Mouse (Mus musculus) MEL (cell line): ENCODE measurements around the gene Ccdc127. TPM values are rescaled to one million over a fixed set of nuclear protein-coding genes. Genes with fewer than 3 reads are reported as not detected.
A peak's percentile ranks its signal among the peaks of the same experiment; 100 is the strongest.

Experiments used
- DNase-seq: peaks from one replicate; pipeline ENCODE4 v3.0.0; 2011; ENCODE audit warnings: low read depth, low spot score
- H3K27ac ChIP-seq: 2 replicates; pipeline ENCODE4 v1.5.1; 2012; ENCODE audit warnings: low read depth, mild to moderate bottlenecking, control low read depth, low read length, moderate library complexity; ENCODE audit not compliant: control insufficient read depth
- H3K27me3 ChIP-seq, 2 experiments: fragments of 150-350 bp in 1 of 2; sonication (generic) in 1 of 2; 2 replicates each; pipeline ENCODE4 v1.6.1; 2012; ENCODE audit warnings: low read length in 2 of 2, mild to moderate bottlenecking in 2 of 2, improper control_type of control experiment in 1 of 2, moderate library complexity in 1 of 2; ENCODE audit not compliant: insufficient read depth in 2 of 2, control insufficient read depth in 1 of 2
- H3K36me3 ChIP-seq, 2 experiments: 2 replicates each; pipeline ENCODE4 v1.6.1; 2012 to 2014; ENCODE audit warnings: low read length in 2 of 2, improper control_type of control experiment in 1 of 2, inconsistent platforms in 1 of 2, mild to moderate bottlenecking in 1 of 2; ENCODE audit not compliant: insufficient read depth in 2 of 2, control insufficient read depth in 1 of 2
- H3K4me1 ChIP-seq, 2 experiments: fragments of 150-350 bp in 1 of 2; sonication (generic) in 1 of 2; 2 replicates each; pipeline ENCODE4 v1.6.1; 2012; ENCODE audit warnings: low read length in 2 of 2, improper control_type of control experiment in 1 of 2, mild to moderate bottlenecking in 1 of 2; ENCODE audit not compliant: insufficient read depth in 2 of 2, control insufficient read depth in 1 of 2
- H3K4me3 ChIP-seq, 2 experiments: fragments of 150-350 bp in 1 of 2; sonication (generic) in 1 of 2; 2 replicates each; pipeline ENCODE4 v1.5.1; 2012; ENCODE audit warnings: low read depth in 2 of 2, low read length in 2 of 2, mild to moderate bottlenecking in 2 of 2, moderate library complexity in 2 of 2, control low read depth in 1 of 2, improper control_type of control experiment in 1 of 2; ENCODE audit not compliant: control insufficient read depth in 1 of 2, insufficient read depth in 1 of 2
- H3K79me2 ChIP-seq: 2 replicates; pipeline ENCODE4 v1.6.1; 2012; ENCODE audit warnings: mild to moderate bottlenecking, low read length, moderate library complexity; ENCODE audit not compliant: control insufficient read depth, poor library complexity, insufficient read depth
- H3K9ac ChIP-seq: 2 replicates; pipeline ENCODE4 v1.6.1; 2012; ENCODE audit warnings: low read depth, mild to moderate bottlenecking, control low read depth, low read length, moderate library complexity; ENCODE audit not compliant: control insufficient read depth, poor library complexity, severe bottlenecking
- H3K9me3 ChIP-seq: fragments of 150-350 bp; sonication (generic); replicated peaks from 2 replicates; pipeline ENCODE4 v1.6.1; 2012; ENCODE audit warnings: mild to moderate bottlenecking, low read length, improper control_type of control experiment, moderate library complexity; ENCODE audit not compliant: insufficient read depth
- BHLHE40 ChIP-seq: IDR thresholded peaks from 2 replicates; pipeline ENCODE4 v1.6.1; 2012; ENCODE audit warnings: low read depth, mild to moderate bottlenecking, inconsistent platforms, low read length, improper control_type of control experiment, borderline replicate concordance
- CHD2 ChIP-seq: IDR thresholded peaks from 2 replicates; pipeline ENCODE4 v1.6.1; 2011; ENCODE audit warnings: low read length, improper control_type of control experiment
- CTCF ChIP-seq, 3 experiments: IDR thresholded peaks in 2 of 3; conservative IDR thresholded peaks in 1 of 3; 2 replicates each; pipeline ENCODE4 v1.5.1; 2011 to 2012; ENCODE audit warnings: low read length in 3 of 3, low read depth in 2 of 3, mild to moderate bottlenecking in 2 of 3, improper control_type of control experiment in 1 of 3, inconsistent platforms in 1 of 3, mixed read lengths in 1 of 3, moderate library complexity in 1 of 3; ENCODE audit not compliant: control insufficient read depth in 1 of 3, insufficient read depth in 1 of 3, poor library complexity in 1 of 3, severe bottlenecking in 1 of 3
- E2F4 ChIP-seq: IDR thresholded peaks from 2 replicates; pipeline ENCODE4 v1.6.1; 2011; ENCODE audit warnings: low read depth, low read length, improper control_type of control experiment, borderline replicate concordance
- ELF1 ChIP-seq: IDR thresholded peaks from 2 replicates; pipeline ENCODE4 v1.6.1; 2014; ENCODE audit warnings: low read depth, mild to moderate bottlenecking, inconsistent platforms, low read length, improper control_type of control experiment, moderate library complexity
- EP300 ChIP-seq, 2 experiments: IDR thresholded peaks; 2 replicates each; pipeline ENCODE4 v1.6.1; 2011; ENCODE audit warnings: improper control_type of control experiment in 2 of 2, low read length in 2 of 2, low read depth in 1 of 2, mild to moderate bottlenecking in 1 of 2
- ETS1 ChIP-seq: IDR thresholded peaks from 2 replicates; pipeline ENCODE4 v1.6.1; 2012; ENCODE audit warnings: low read depth, mild to moderate bottlenecking, inconsistent platforms, low read length, improper control_type of control experiment, moderate library complexity
- GATA1 ChIP-seq: IDR thresholded peaks from 2 replicates; pipeline ENCODE4 v1.6.1; 2011; ENCODE audit warnings: low read depth, low read length, improper control_type of control experiment
- JUND ChIP-seq: IDR thresholded peaks from 2 replicates; pipeline ENCODE4 v1.6.1; 2011; ENCODE audit warnings: low read depth, mild to moderate bottlenecking, improper control_type of control experiment, low read length
- KAT2A ChIP-seq: conservative IDR thresholded peaks from 2 replicates; pipeline ENCODE4 v1.6.1; 2012; ENCODE audit warnings: low read depth, low read length, improper control_type of control experiment, inconsistent platforms
- MAFK ChIP-seq: IDR thresholded peaks from 2 replicates; pipeline ENCODE4 v1.6.1; 2011; ENCODE audit warnings: low read depth, mild to moderate bottlenecking, low read length, improper control_type of control experiment, borderline replicate concordance
- MAZ ChIP-seq: IDR thresholded peaks from 2 replicates; pipeline ENCODE4 v1.6.1; 2012; ENCODE audit warnings: low read depth, mild to moderate bottlenecking, inconsistent platforms, low read length, improper control_type of control experiment
- MEF2A ChIP-seq: IDR thresholded peaks from 2 replicates; pipeline ENCODE4 v1.6.1; 2014; ENCODE audit warnings: low read depth, mild to moderate bottlenecking, inconsistent platforms, low read length, improper control_type of control experiment; ENCODE audit not compliant: poor library complexity, insufficient replicate concordance, severe bottlenecking; ENCODE audit errors: extremely low read depth
- NELFE ChIP-seq: IDR thresholded peaks from 2 replicates; pipeline ENCODE4 v1.6.1; 2011; ENCODE audit warnings: low read depth, low read length, improper control_type of control experiment
- POLR2AphosphoS2 ChIP-seq: IDR thresholded peaks from 2 replicates; pipeline ENCODE4 v1.6.1; 2011; ENCODE audit warnings: low read length, improper control_type of control experiment
- RAD21 ChIP-seq: IDR thresholded peaks from 2 replicates; pipeline ENCODE4 v1.6.1; 2011; ENCODE audit warnings: mild to moderate bottlenecking, low read depth, low read length, improper control_type of control experiment
- SIN3A ChIP-seq: IDR thresholded peaks from 2 replicates; pipeline ENCODE4 v1.6.1; 2012; ENCODE audit warnings: low read length, improper control_type of control experiment, inconsistent platforms
- SMC3 ChIP-seq: IDR thresholded peaks from 2 replicates; pipeline ENCODE4 v1.6.1; 2011; ENCODE audit warnings: low read depth, low read length, improper control_type of control experiment
- TAL1 ChIP-seq: IDR thresholded peaks from 2 replicates; pipeline ENCODE4 v1.6.1; 2012; ENCODE audit warnings: mild to moderate bottlenecking, inconsistent platforms, low read length, moderate library complexity, mixed read lengths
- TBP ChIP-seq: IDR thresholded peaks from 2 replicates; pipeline ENCODE4 v1.8.0; 2011; ENCODE audit warnings: low read depth, low read length, improper control_type of control experiment
- TCF12 ChIP-seq: IDR thresholded peaks from 2 replicates; pipeline ENCODE4 v1.6.1; 2014; ENCODE audit warnings: low read depth, mild to moderate bottlenecking, inconsistent platforms, low read length, improper control_type of control experiment, moderate library complexity
- USF2 ChIP-seq, 2 experiments: IDR thresholded peaks; 2 replicates each; pipeline ENCODE4 v1.6.1; 2011 to 2012; ENCODE audit warnings: improper control_type of control experiment in 2 of 2, low read length in 2 of 2, borderline replicate concordance in 1 of 2, inconsistent platforms in 1 of 2, low read depth in 1 of 2, mild to moderate bottlenecking in 1 of 2; ENCODE audit not compliant: insufficient read depth in 1 of 2
- ZC3H11A ChIP-seq: IDR thresholded peaks from 2 replicates; pipeline ENCODE4 v1.6.1; 2012; ENCODE audit warnings: low read depth, mild to moderate bottlenecking, inconsistent platforms, low read length, improper control_type of control experiment
- ZMIZ1 ChIP-seq: IDR thresholded peaks from 2 replicates; pipeline ENCODE4 v1.6.1; 2012; ENCODE audit warnings: low read depth, mild to moderate bottlenecking, inconsistent platforms, low read length, improper control_type of control experiment, moderate library complexity
- ZNF384 ChIP-seq: IDR thresholded peaks from 2 replicates; pipeline ENCODE4 v1.6.1; 2012; ENCODE audit warnings: low read depth, mild to moderate bottlenecking, inconsistent platforms, low read length, improper control_type of control experiment
- polyA plus RNA-seq, 2 experiments: library from polyadenylated mRNA; stranded (reverse) in 1 of 2; unstranded in 1 of 2; fragments of >175 nt in 1 of 2; fragments of >200 nt in 1 of 2; gene quantifications; 2 replicates each; pipeline versions ENCODE4 v1.2.1 to v1.2.4; 2012; ENCODE audit warnings: low replicate concordance in 2 of 2, low read depth in 1 of 2; ENCODE audit not compliant: insufficient read length in 2 of 2, insufficient read depth in 1 of 2, missing spikeins in 1 of 2
- total RNA-seq: library from RNA; depleted of rRNA; stranded (reverse); fragments of 300-350 nt; gene quantifications from 2 replicates; pipeline ENCODE4 v1.2.3, GENCODE M21; 2012

Gene Ccdc127
- total and polyA plus RNA-seq, 3 experiments, result 30.2 to 33.6 TPM; not detected in 1

GRCm38 (mm10) chr13:74391156-74391555 is 41.0 kb downstream of the Ccdc127 start:
- DNase-seq, result no peak
- H3K9me3 ChIP-seq, result no peaks in the 10 kb centered on the region
- H3K4me3 ChIP-seq, result 0 out of 4 replicates have a peak overlapping the region, but pooled peaks of 1 of the 2 experiments have one; percentile 96
- H3K27me3 ChIP-seq, result peaks cover 2 to 4% of the 10 kb centered on the region in 2 experiments; a peak in 2 of 4 replicates
- H3K36me3 ChIP-seq, result peaks cover 0 to 2% of the 10 kb centered on the region in 2 experiments; a peak in 2 of 4 replicates
- no peak overlapping the region for H3K27ac ChIP-seq
- TF ChIP-seq CTCF (IDR thresholded peaks at IDR 0.05 in 2 of 3, conservative IDR thresholded peaks at IDR 0.05 in 1 of 3; ENCODE audit: control insufficient read depth in 1 of 3, insufficient read depth in 1 of 3, low read depth in 2 of 3, low read length in 3 of 3, poor library complexity in 1 of 3, severe bottlenecking in 1 of 3), result no peak
- no peak for TF ChIP-seq USF2 (IDR thresholded peaks at IDR 0.05; ENCODE audit: borderline replicate concordance in 1 of 2, insufficient read depth in 1 of 2, low read depth in 1 of 2, low read length in 2 of 2)
- TF ChIP-seq NELFE, result no peak
- TF ChIP-seq ZMIZ1, result no peak
- no peak for TF ChIP-seq RAD21
- TF ChIP-seq MAZ, result no peak
- no peak for TF ChIP-seq JUND
- no peak for TF ChIP-seq POLR2AphosphoS2
- no peak for TF ChIP-seq KAT2A
- TF ChIP-seq E2F4, result no peak
- no peak for TF ChIP-seq GATA1
- TF ChIP-seq TCF12, result no peak
- no peak for TF ChIP-seq ETS1
- TF ChIP-seq ZNF384, result no peak
- H3K79me2 ChIP-seq, result peaks cover 2% of the 10 kb centered on the region; the same call in 1 of the 2 replicates
- no peaks in the 10 kb centered on the region for H3K4me1 ChIP-seq
- H3K9ac ChIP-seq, result no peak overlapping the region

GRCm38 (mm10) chr13:74399298-74399839 is 49.3 kb downstream of the Ccdc127 start, which contains the start of gene Ftl1-ps1:
Gene Ftl1-ps1, plus strand, starts transcription at chr13:74399694.
- DNase-seq, result no peak
- Histone ChIP-seq H3K4me3 (no peak within 1 kb of the TSS), H3K79me2 (no peaks in the 10 kb centered on the region), H3K4me1 (no peaks in the 10 kb centered on the region), H3K9ac (no peak within 1 kb of the TSS), H3K27me3 (peaks cover 2 to 6% of the 10 kb centered on the region in 2 experiments; a peak in 2 of 4 replicates), H3K36me3 (no peaks in the 10 kb centered on the region), H3K9me3 (no peaks in the 10 kb centered on the region), H3K27ac (no peak within 1 kb of the TSS)
- no peak for TF ChIP-seq CHD2
- no peak for TF ChIP-seq TBP
- no peak for TF ChIP-seq GATA1
- no peak for TF ChIP-seq NELFE
- no peak for TF ChIP-seq MEF2A
- TF ChIP-seq MAFK, result no peak
- TF ChIP-seq KAT2A, result no peak
- no peak for TF ChIP-seq SMC3
- no peak for TF ChIP-seq EP300 (IDR thresholded peaks at IDR 0.05; ENCODE audit: low read depth in 1 of 2, low read length in 2 of 2)
- TF ChIP-seq TAL1, result no peak
- no peak for TF ChIP-seq ZNF384
- TF ChIP-seq SIN3A, result no peak
- TF ChIP-seq BHLHE40, result no peak
- no peak for TF ChIP-seq POLR2AphosphoS2
- TF ChIP-seq ZC3H11A, result no peak
- no peak for TF ChIP-seq ELF1
